Mouse (Mus musculus) c-Kit-negative CD71-positive TER-119-positive erythroid progenitor cells, embryonic 14.5 days (primary cell): ENCODE results near the gene Commd2.

Experiments
- DNase-seq: peaks from one replicate; pipeline ENCODE4 v3.0.0-alpha.2; 2013; ENCODE audit warnings: low read depth, low spot score

Commd2 gene

DNA sequence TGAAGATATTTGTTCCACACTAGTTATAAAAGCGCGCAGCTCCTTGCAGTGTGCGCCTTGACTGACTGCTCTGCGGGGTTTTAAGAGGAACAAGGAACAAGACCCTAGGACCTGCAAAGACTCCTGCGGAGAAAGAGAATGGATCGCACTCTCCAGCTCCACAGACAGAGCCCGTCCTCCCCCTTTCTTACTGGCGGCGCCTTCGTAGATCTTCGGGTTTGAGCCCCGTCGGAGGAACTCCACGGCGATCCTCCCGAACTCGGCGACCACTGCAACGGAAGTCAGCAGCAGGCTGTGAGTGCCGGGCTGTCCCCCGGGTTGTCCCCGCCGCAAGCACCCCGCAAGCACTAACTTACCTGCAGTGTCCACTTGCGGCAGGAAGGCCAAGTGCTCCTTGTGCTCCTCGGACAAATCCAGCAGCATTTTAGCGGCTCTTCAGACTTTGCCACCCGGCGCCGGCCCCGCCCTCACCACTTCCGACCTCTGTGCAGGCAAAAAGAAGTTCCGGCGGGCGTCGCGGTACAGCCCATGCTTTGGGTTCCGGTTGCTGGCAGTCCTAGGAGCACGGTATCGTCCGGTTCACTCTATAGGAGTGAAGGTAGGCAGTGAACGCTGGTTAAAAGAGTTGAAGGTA is at the start of gene Commd2:
Gene Commd2, minus strand, starts transcription at position 485 of the 634 bp plus-strand sequence.
- peak; percentile 72 for DNase-seq

DNA sequence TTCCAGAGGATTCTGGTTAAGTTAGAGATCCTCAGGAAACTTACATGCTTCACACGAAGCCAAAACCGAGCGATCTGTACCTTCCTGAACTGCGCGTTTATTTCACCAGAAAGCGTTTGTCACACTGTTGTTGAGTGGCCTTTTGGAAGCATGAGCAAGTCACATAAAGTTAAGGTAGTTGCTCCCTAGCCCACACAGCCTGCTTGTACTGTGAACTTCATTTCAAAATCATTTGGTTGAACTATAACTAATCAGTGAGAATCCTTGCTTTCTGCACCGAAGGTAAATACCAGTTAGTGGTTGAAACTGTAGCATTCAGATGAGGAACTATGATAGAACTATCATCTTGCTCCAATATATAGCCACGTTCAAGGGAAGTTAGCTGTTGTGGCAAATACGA is 45.3 kb upstream of the Commd2 start:
- DNase-seq = no peak

GRCm38 (mm10) chr3:57696249-57696648 is 44.7 kb upstream of the Commd2 start:
- no peak for DNase-seq

- DNase-seq = no peak
Measured at GRCm38 (mm10) chr3:57692719-57693118, 41.2 kb upstream of the Commd2 start, which contains the start of gene Ankub1. Ankub1 (minus strand) TSS chr3:57692799.

- DNase-seq = no peak
Measured at GRCm38 (mm10) chr3:57691772-57692171, 40.3 kb upstream of the Commd2 start.

GRCm38 (mm10) chr3:57677786-57678185 is 26.3 kb upstream of the Commd2 start:
- DNase-seq = no peak

- no peak for DNase-seq
Measured at GRCm38 (mm10) chr3:57674075-57674474, 22.6 kb upstream of the Commd2 start.

DNA sequence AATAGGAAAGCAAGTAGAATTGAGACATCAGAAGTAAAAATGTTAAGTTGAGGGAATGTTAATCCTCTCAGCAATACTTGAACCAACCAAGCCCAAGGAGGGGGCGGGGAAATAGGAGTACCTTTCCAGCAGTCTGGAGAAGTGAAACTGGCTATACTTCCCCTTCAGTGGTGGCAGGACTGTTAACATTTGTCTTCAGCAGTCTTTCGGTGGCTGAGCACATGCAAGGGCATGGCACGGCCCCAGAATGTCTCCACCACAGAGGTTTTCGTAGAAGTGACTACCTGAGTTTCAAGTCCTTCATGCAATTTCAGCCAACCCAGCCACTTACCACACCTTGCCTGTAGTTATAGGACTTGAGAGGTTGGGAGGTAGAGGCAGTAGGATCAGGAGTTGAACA is 22.1 kb upstream of the Commd2 start:
- no peak for DNase-seq

GRCm38 (mm10) chr3:57667054-57667723 is 15.7 kb upstream of the Commd2 start:
- DNase-seq = peak; percentile 43

DNA sequence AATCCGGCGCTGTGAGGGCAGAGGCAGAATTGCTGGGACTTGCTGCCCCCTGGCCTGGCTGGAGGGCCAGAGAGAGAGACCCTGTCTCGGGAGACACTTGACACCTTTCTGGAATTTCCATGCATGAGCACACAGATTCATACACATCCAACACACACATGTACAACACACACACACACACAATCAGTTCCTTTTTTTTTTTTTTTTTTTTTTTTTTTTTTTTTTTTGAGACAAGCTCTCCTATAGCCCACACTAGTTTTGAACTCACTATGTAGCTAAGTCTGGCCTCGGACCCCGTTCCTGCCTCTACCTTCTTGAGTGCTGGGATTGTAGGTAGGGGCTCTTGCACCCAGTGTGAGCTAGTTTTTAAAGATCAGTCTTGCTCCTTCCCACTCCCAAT is 14.4 kb upstream of the Commd2 start:
- no peak for DNase-seq

GRCm38 (mm10) chr3:57664682-57665081 is 13.2 kb upstream of the Commd2 start:
- DNase-seq = no peak

DNA sequence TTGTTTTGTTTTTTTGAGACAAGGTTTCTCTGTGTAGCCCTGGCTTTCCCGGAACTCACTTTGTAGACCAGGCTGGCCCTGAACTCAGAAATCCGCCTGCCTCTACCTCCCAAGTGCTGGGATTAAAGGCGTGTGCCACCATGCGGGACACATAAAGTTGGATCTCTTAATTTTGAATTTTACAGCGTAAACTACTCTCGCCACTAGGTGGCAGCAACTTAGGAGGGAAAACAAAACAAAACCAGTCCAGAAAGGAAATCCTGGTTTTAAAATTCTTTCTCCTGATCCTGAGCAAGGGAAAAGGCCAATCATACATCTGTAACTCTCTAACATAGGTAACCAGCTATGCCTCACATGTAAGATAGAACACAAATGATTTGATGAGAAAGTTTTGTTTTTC is 12.2 kb upstream of the Commd2 start:
- DNase-seq = peak; percentile 16

DNA sequence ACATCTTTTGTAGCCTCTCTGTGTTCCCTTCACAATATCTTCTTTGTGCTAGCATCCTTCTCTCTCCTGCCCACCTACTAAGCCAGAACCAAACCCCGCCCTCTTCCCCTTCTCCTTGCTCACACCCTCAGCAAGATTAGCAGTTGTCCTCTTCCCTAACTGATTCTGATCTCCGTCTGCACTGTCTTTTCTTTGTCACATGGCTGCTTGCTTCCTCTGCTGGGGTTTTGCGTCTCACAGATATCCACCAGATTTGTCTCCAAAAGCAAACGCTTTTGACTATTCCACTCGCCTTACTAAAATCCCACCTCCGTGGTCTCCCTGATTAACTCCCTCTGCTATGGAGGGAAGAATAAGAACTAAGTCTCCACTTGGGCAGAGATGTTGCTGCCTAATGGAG is 7.1 kb upstream of the Commd2 start:
- no peak for DNase-seq

- no peak for DNase-seq
Measured at GRCm38 (mm10) chr3:57653646-57654045, 2.1 kb upstream of the Commd2 start.

- DNase-seq = no peak
Measured at GRCm38 (mm10) chr3:57652485-57652884, 970 bp upstream of the Commd2 start.

DNA sequence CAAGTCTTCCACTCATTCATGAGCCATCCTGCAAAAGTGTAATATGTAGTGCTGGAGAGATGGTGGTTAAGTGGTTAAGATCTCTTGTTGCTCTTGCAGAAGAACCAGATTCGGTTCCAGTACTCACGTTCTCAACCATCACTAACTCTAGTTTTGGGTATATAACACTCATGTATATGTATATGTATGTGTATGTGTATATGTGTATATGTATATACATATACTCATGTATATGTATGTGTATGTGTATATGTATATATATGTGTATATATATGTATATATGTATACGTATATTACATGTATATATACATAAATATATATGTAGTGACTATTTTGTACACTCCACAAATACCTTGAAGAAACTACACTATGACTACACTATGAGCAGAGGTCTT is 347 bp upstream of the Commd2 start:
- DNase-seq = no peak

DNA sequence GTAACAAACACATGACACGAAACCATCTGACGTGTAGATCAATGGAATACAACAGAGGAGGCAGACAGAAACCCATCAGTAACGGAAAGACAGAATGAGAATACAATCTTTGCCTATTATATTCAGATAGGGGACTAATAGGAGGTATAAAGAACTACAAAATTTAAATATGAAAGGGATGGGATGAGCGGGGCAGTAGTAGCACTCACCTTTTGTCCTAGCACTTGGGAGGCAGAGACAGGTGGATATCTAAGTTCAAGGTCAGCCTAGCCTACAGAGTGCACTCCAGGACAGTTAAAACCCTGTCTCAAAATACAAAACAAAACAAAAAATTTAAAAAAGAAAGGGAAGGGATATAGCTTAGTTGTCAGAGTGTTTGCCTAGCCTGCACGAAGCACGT is 8.3 kb downstream of the Commd2 start:
- no peak for DNase-seq

GRCm38 (mm10) chr3:57637596-57637995 is 13.9 kb downstream of the Commd2 start:
- no peak for DNase-seq

DNA sequence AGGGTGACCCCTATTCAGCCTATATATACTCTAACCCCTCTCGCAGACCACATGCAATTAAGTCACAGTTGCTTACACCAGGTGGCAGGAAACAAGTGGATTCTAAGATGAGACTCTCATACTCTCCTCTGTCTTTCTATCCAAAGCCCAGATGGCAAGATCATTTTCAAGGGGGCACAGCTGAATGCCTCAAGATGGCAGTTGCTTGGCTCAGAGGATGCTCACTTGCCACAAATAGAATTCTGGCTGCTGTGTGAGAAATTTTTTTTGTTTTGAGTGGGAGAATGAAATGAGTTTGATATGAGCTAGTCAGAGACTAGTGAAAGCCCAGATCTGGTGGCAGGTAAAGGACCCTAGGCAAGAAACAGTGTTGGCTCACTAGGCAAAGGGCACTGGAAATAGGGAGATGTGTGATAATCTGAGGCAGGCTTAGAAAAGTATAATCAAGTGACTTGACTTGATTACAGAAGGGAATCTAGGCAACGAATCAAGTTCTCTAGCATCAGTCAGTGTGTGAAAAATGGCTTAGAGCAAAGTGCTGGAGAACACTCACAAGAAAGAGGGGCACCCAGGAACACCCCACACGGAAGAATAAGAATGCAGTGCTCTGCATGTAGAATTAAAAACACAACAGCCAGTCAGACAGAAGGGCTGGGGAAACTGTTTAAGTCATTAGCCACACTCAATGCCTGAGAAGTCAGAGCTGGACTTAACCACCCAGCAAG is 16.6 kb downstream of the Commd2 start:
- no peak for DNase-seq

- DNase-seq = no peak
Measured at GRCm38 (mm10) chr3:57626954-57627513, 24.5 kb downstream of the Commd2 start.

GRCm38 (mm10) chr3:57625275-57625997 is 26.1 kb downstream of the Commd2 start:
- peak; percentile 30 for DNase-seq

DNA sequence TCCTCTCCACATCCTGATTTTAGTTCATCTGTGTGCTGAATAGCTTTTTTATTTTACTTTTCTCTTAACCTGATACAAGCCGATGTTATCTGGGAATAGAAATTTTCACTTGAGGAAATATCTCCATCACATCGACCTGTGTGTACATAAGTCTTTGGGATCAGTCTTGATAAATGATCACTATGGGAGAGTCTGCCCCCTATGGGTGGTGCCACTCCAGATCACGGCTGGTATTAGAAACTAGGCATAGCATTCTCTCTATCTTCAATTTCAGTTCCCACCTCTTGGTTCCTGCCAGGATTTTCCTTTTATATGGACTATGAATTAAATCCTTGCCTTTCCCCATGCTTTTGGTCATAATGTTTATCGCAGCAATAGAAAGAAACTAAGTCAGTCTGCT is 31.8 kb downstream of the Commd2 start:
- DNase-seq = no peak
